Mouse (Mus musculus) midbrain, embryonic 11.5 days (tissue): ENCODE data around the gene Plin2. TPM values are rescaled to one million over a fixed set of nuclear protein-coding genes. Genes with fewer than 3 reads are reported as not detected.
"Not testable (repeated sequence)": the region's sequence is repeated elsewhere in the genome, so short reads cannot be mapped to it uniquely, and the experiment has no call there.

Experiments
- ATAC-seq: fragments of 200-750 bp; cut with Nextera tagmentation; 2 replicates; pipeline ENCODE4 v1.8.0; 2017; ENCODE audit warnings: moderate TSS enrichment, moderate library complexity; ENCODE audit not compliant: low FRiP score
- DNase-seq: peaks from one replicate; pipeline ENCODE4 v3.0.0; 2015; ENCODE audit warnings: low spot score; ENCODE audit errors: missing footprints
- H3K27ac ChIP-seq: fragments of 300-500 bp; sonication (generic); 2 replicates; pipeline ENCODE4 v1.5.1; 2014; ENCODE audit warnings: low read depth, low read length
- H3K27me3 ChIP-seq: fragments of 300-500 bp; sonication (generic); 2 replicates; pipeline ENCODE4 v1.6.1; 2014; ENCODE audit warnings: mild to moderate bottlenecking, low read length, moderate library complexity, mixed read lengths; ENCODE audit not compliant: control insufficient read depth, insufficient read depth
- H3K36me3 ChIP-seq: fragments of 300-500 bp; sonication (generic); 2 replicates; pipeline ENCODE4 v1.6.1; 2014; ENCODE audit warnings: mild to moderate bottlenecking, low read length, moderate library complexity, mixed read lengths; ENCODE audit not compliant: control insufficient read depth, insufficient read depth
- H3K4me1 ChIP-seq: fragments of 300-500 bp; sonication (generic); 2 replicates; pipeline ENCODE4 v1.6.1; 2014; ENCODE audit warnings: low read length; ENCODE audit not compliant: control insufficient read depth, insufficient read depth
- H3K4me2 ChIP-seq: fragments of 300-500 bp; sonication (generic); 2 replicates; pipeline ENCODE4 v1.6.1; 2014; ENCODE audit warnings: mild to moderate bottlenecking, moderate library complexity
- H3K4me3 ChIP-seq: fragments of 300-500 bp; sonication (generic); 2 replicates; pipeline ENCODE4 v1.5.1; 2014; ENCODE audit warnings: low read depth, low read length
- H3K9ac ChIP-seq: fragments of 300-500 bp; sonication (generic); 2 replicates; pipeline ENCODE4 v1.6.1; 2014; ENCODE audit warnings: low read length
- H3K9me3 ChIP-seq: fragments of 300-500 bp; sonication (generic); 2 replicates; pipeline ENCODE4 v1.6.1; 2016; ENCODE audit warnings: low read length; ENCODE audit not compliant: control insufficient read depth
- WGBS: fragments of 180-500 bp; shearing (Covaris S2); extraction: QIAGEN DNeasy Blood & Tissue Kit; methylation state at CpG from one replicate; pipeline ENCODE4 v1.1.7; 2014; 5-methylcytosine and 5-hydroxymethylcytosine counted together
- polyA plus RNA-seq: library from polyadenylated mRNA; unstranded; fragments of >200 nt; fragmentation: Nextera tagmentation; extraction: Ambion mirVana; gene quantifications from 2 replicates; pipeline ENCODE4 v1.2.1, GENCODE M21; 2014

Plin2 gene
- polyA plus RNA-seq, 1 experiment from 2014 or later = 79.7 TPM

GRCm38 (mm10) chr4:86656410-86656809 lies 13.4 kb downstream of the Plin2 start:
- H3K9me3 ChIP-seq, H3K36me3 ChIP-seq, ATAC-seq, H3K4me1 ChIP-seq, H3K27ac ChIP-seq, H3K9ac ChIP-seq, DNase-seq, H3K4me2 ChIP-seq, H3K27me3 ChIP-seq, H3K4me3 ChIP-seq: not testable (repeated sequence)
- 93% methylated on average over 8 of the region's 8 CpGs for WGBS

GRCm38 (mm10) chr4:86651686-86652384 lies 18.0 kb downstream of the Plin2 start:
- WGBS = 75% methylated on average over 10 of the region's 10 CpGs
- H3K27me3 ChIP-seq = no peaks in the 10 kb centered on the region
- no peak for DNase-seq

GRCm38 (mm10) chr4:86648394-86648793 lies 21.5 kb downstream of the Plin2 start:
- not testable (repeated sequence) for H3K27ac ChIP-seq, H3K4me2 ChIP-seq, H3K27me3 ChIP-seq, ATAC-seq, H3K36me3 ChIP-seq, DNase-seq, H3K4me1 ChIP-seq, H3K9me3 ChIP-seq, H3K4me3 ChIP-seq, H3K9ac ChIP-seq
- 96% methylated on average over 9 of the region's 13 CpGs for WGBS

More at GRCm38 (mm10) chr4:86651686-86652384, 18.0 kb downstream of the Plin2 start:
- no peak for ATAC-seq
- H3K4me1 ChIP-seq = no peaks in the 10 kb centered on the region
- H3K4me2 ChIP-seq = no peak overlapping the region
- H3K27ac ChIP-seq = no peak overlapping the region
- H3K9me3 ChIP-seq = no peaks in the 10 kb centered on the region
- no peak overlapping the region for H3K9ac ChIP-seq
- no peaks in the 10 kb centered on the region for H3K36me3 ChIP-seq
- H3K4me3 ChIP-seq = no peak overlapping the region

GRCm38 (mm10) chr4:86637561-86637960 lies 32.3 kb downstream of the Plin2 start:
- not testable (repeated sequence) for H3K4me2 ChIP-seq, H3K36me3 ChIP-seq, H3K27ac ChIP-seq, H3K9ac ChIP-seq, H3K9me3 ChIP-seq, ATAC-seq, H3K27me3 ChIP-seq, H3K4me1 ChIP-seq, DNase-seq, H3K4me3 ChIP-seq
- 93% methylated on average over 9 of the region's 9 CpGs for WGBS

- H3K36me3 ChIP-seq, H3K27ac ChIP-seq, ATAC-seq, H3K27me3 ChIP-seq, H3K4me1 ChIP-seq, H3K4me3 ChIP-seq, H3K4me2 ChIP-seq, H3K9me3 ChIP-seq, DNase-seq, H3K9ac ChIP-seq: not testable (repeated sequence)
These were observed 35.0 kb downstream of the Plin2 start for GRCm38 (mm10) chr4:86634873-86635272.

GRCm38 (mm10) chr4:86634312-86634711 lies 35.5 kb downstream of the Plin2 start:
- H3K27ac ChIP-seq, H3K9me3 ChIP-seq, H3K36me3 ChIP-seq, ATAC-seq, H3K4me1 ChIP-seq, H3K4me3 ChIP-seq, H3K27me3 ChIP-seq, DNase-seq, H3K4me2 ChIP-seq, H3K9ac ChIP-seq: not testable (repeated sequence)

GRCm38 (mm10) chr4:86632556-86632955 lies 37.3 kb downstream of the Plin2 start:
- not testable (repeated sequence) for H3K27ac ChIP-seq, H3K4me2 ChIP-seq, H3K4me3 ChIP-seq, H3K27me3 ChIP-seq, ATAC-seq, H3K4me1 ChIP-seq, H3K9me3 ChIP-seq, H3K9ac ChIP-seq, DNase-seq, H3K36me3 ChIP-seq
- 71% methylated on average over 4 of the region's 5 CpGs for WGBS

- no peak overlapping the region for H3K4me2 ChIP-seq
- H3K4me1 ChIP-seq = no peaks in the 10 kb centered on the region
These were observed 38.0 kb downstream of the Plin2 start for GRCm38 (mm10) chr4:86631831-86632230.

GRCm38 (mm10) chr4:86626496-86626895 lies 43.4 kb downstream of the Plin2 start:
- H3K27ac ChIP-seq, H3K36me3 ChIP-seq, H3K27me3 ChIP-seq, ATAC-seq, H3K4me1 ChIP-seq, H3K4me3 ChIP-seq, DNase-seq, H3K9me3 ChIP-seq, H3K9ac ChIP-seq, H3K4me2 ChIP-seq: not testable (repeated sequence)
- 89% methylated on average over 7 of the region's 7 CpGs for WGBS

More at GRCm38 (mm10) chr4:86631831-86632230, 38.0 kb downstream of the Plin2 start:
- no peaks in the 10 kb centered on the region for H3K27me3 ChIP-seq
- H3K9me3 ChIP-seq = no peaks in the 10 kb centered on the region
- H3K36me3 ChIP-seq = no peaks in the 10 kb centered on the region
- no peak for ATAC-seq
- WGBS = 62% methylated on average over 4 of the region's 4 CpGs
- H3K4me3 ChIP-seq = no peak overlapping the region
- H3K27ac ChIP-seq = no peak overlapping the region
- H3K9ac ChIP-seq = no peak overlapping the region
- no peak for DNase-seq
